Comparison of ENCODE assay signal across 18 mouse cellular contexts in the genomic region with DNA sequence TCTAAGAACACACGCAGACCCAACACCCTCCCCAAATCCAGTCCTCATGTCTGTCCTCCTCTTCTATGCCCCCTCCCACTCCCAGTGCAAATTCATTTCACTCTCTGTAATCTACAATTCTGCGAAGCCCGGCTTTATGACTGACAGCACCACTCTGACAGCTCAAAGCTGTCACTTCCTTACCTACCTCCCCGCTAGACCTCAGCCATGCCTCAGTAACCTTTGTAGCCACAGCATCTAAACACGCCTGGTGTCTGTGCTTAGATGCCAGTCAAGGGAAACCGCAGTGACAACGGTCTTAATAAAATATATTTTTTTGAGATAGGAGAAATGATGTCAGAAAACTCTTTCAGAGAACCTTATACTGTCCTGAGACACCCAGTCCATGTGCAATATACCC.
A peak's percentile ranks its signal among the peaks of the same experiment; 100 is the strongest.
DNase-seq lines count a peak whose midpoint lies in the region; ATAC-seq and TF ChIP-seq lines count a peak whose summit lies in the region.
"Had no signal": no experiment of that assay in that cellular context is flagged by ENCODE, and none has a peak within 500 bp of the region (broad histone marks: within the 10 kb centered on the region; RNA-seq: fewer than 3 reads in every experiment).

No protein-coding gene starts in this region.

- H3K27ac ChIP-seq in heart, embryonic 15.5 days, result 0 out of 2 replicates have a peak overlapping the region, but pooled peaks have one; percentile 11
- no peak overlapping the region for H3K27ac ChIP-seq in heart, embryonic 12.5 days (ENCODE audit: poor library complexity, severe bottlenecking)
- H3K27ac ChIP-seq in MEL (ENCODE audit: control insufficient read depth, low read depth, low read length), result peak overlapping the region; percentile 70
- H3K27ac ChIP-seq in forebrain, embryonic 12.5 days, result peak overlapping the region; percentile 91
- peak overlapping the region; percentile 6; the same call in 1 of the 2 replicates for H3K27ac ChIP-seq in limb, embryonic 13.5 days
- H3K27ac ChIP-seq: embryonic facial prominence, embryonic 15.5 days; gastrocnemius, adult 2 months; heart, adult 2 months; limb, embryonic 12.5 days had no signal

- peaks cover 19% of the 10 kb centered on the region; the same call in 1 of the 2 replicates for H3K36me3 ChIP-seq in heart, embryonic 15.5 days
- H3K36me3 ChIP-seq in heart, embryonic 12.5 days, result peaks cover 44% of the 10 kb centered on the region
- peaks cover 0 to 9% of the 10 kb centered on the region in 2 experiments; a peak in 2 of 4 replicates for H3K36me3 ChIP-seq in MEL (ENCODE audit: control insufficient read depth in 1 of 2, insufficient read depth in 2 of 2, low read length in 2 of 2)
- no peaks in the 10 kb centered on the region for H3K36me3 ChIP-seq in forebrain, embryonic 12.5 days (replicated peaks)
- H3K36me3 ChIP-seq in limb, embryonic 13.5 days, result no peaks in the 10 kb centered on the region
- H3K36me3 ChIP-seq: embryonic facial prominence, embryonic 15.5 days; limb, embryonic 12.5 days had no signal

- H3K27me3 ChIP-seq in heart, embryonic 15.5 days, result no peaks in the 10 kb centered on the region
- H3K27me3 ChIP-seq in heart, embryonic 12.5 days (replicated peaks), result no peaks in the 10 kb centered on the region
- no peaks in the 10 kb centered on the region for H3K27me3 ChIP-seq in MEL (ENCODE audit: control insufficient read depth in 1 of 2, insufficient read depth in 2 of 2, low read length in 2 of 2)
- H3K27me3 ChIP-seq in forebrain, embryonic 12.5 days, result no peaks in the 10 kb centered on the region
- H3K27me3 ChIP-seq in limb, embryonic 13.5 days, result no peaks in the 10 kb centered on the region
- H3K27me3 ChIP-seq: embryonic facial prominence, embryonic 15.5 days; limb, embryonic 12.5 days had no signal

- H3K4me1 ChIP-seq in heart, embryonic 15.5 days (replicated peaks), result peaks cover 11% of the 10 kb centered on the region
- peaks cover 28% of the 10 kb centered on the region for H3K4me1 ChIP-seq in heart, embryonic 12.5 days (replicated peaks)
- peaks cover 4 to 16% of the 10 kb centered on the region in 2 experiments for H3K4me1 ChIP-seq in MEL (ENCODE audit: control insufficient read depth in 1 of 2, insufficient read depth in 2 of 2, low read length in 2 of 2)
- H3K4me1 ChIP-seq in forebrain, embryonic 12.5 days, result peaks cover 30% of the 10 kb centered on the region
- peaks cover 68% of the 10 kb centered on the region for H3K4me1 ChIP-seq in limb, embryonic 13.5 days

- H3K4me3 ChIP-seq in heart, embryonic 15.5 days, result no peak overlapping the region
- H3K4me3 ChIP-seq in heart, embryonic 12.5 days, result no peak overlapping the region
- H3K4me3 ChIP-seq in MEL (ENCODE audit: control insufficient read depth in 1 of 2, insufficient read depth in 1 of 2, low read depth in 2 of 2, low read length in 2 of 2), result peak overlapping the region; percentile 24 to 55
- 0 out of 2 replicates have a peak overlapping the region, but pooled peaks have one; percentile 11 for H3K4me3 ChIP-seq in forebrain, embryonic 12.5 days (replicated peaks)
- no peak overlapping the region for H3K4me3 ChIP-seq in limb, embryonic 13.5 days
- H3K4me3 ChIP-seq: embryonic facial prominence, embryonic 15.5 days; gastrocnemius, adult 2 months; heart, adult 2 months; limb, embryonic 12.5 days had no signal

- no peak for TF ChIP-seq EP300 in MEL (IDR thresholded peaks at IDR 0.05; ENCODE audit: low read depth in 1 of 2, low read length in 2 of 2)

- no peak overlapping the region for H3K4me2 ChIP-seq in heart, embryonic 15.5 days
- H3K4me2 ChIP-seq in heart, embryonic 12.5 days, result no peak overlapping the region
- H3K4me2 ChIP-seq in forebrain, embryonic 12.5 days, result peak overlapping the region; percentile 34
- no peak overlapping the region; the same call in 1 of the 2 replicates for H3K4me2 ChIP-seq in limb, embryonic 13.5 days (replicated peaks)
- H3K4me2 ChIP-seq: embryonic facial prominence, embryonic 15.5 days had no signal

- no peak overlapping the region for H3K9ac ChIP-seq in heart, embryonic 15.5 days
- H3K9ac ChIP-seq in heart, embryonic 12.5 days, result no peak overlapping the region
- H3K9ac ChIP-seq in MEL (ENCODE audit: control insufficient read depth, low read depth, low read length, poor library complexity, severe bottlenecking), result peak overlapping the region; percentile 18
- 0 out of 2 replicates have a peak overlapping the region, but pooled peaks have one; percentile 27 for H3K9ac ChIP-seq in forebrain, embryonic 12.5 days
- H3K9ac ChIP-seq in limb, embryonic 13.5 days, result no peak overlapping the region
- H3K9ac ChIP-seq: embryonic facial prominence, embryonic 15.5 days; limb, embryonic 12.5 days had no signal

- 0 out of 4 replicates have a peak, but pooled peaks of 1 of the 2 experiments have one; percentile 20 for TF ChIP-seq POLR2A in MEL (IDR thresholded peaks at IDR 0.05; ENCODE audit: control insufficient read depth in 1 of 2, insufficient read depth in 1 of 2, low read depth in 1 of 2, low read length in 2 of 2, poor library complexity in 1 of 2)

- ATAC-seq in heart, embryonic 15.5 days (replicated peaks; ENCODE audit: insufficient number of reproducible peaks, insufficient read depth, low FRiP score, low read depth), result no peak
- no peak for ATAC-seq in heart, embryonic 12.5 days (ENCODE audit: insufficient number of reproducible peaks, low FRiP score)
- peak; percentile 0; the same call in 1 of the 2 replicates for ATAC-seq in forebrain, embryonic 12.5 days (ENCODE audit: low FRiP score)
- no peak for ATAC-seq in limb, embryonic 13.5 days (ENCODE audit: low FRiP score, low read depth)
- ATAC-seq: hindbrain, embryonic 16.5 days had no signal

- TF ChIP-seq CTCF in MEL (IDR thresholded peaks at IDR 0.05 in 2 of 3, conservative IDR thresholded peaks at IDR 0.05 in 1 of 3; ENCODE audit: control insufficient read depth in 1 of 3, insufficient read depth in 1 of 3, low read depth in 2 of 3, low read length in 3 of 3, poor library complexity in 1 of 3, severe bottlenecking in 1 of 3), result no peak

- DNase-seq in MEL (ENCODE audit: low read depth, low spot score), result peak; percentile 77
- DNase-seq in gastrocnemius, adult 8-10 months (ENCODE audit: low spot score in 2 of 2), result no peak
- DNase-seq in ovary, postnatal 14 days (ENCODE audit: low spot score), result no peak
- no peak for DNase-seq in adrenal gland, postnatal 36 days
- DNase-seq: adrenal gland, postnatal 25 days; cerebellum, adult 8-10 months; gastrocnemius, adult 2 months; heart, adult 2 months; kidney, adult 2 months; kidney, postnatal 25 days; lung, postnatal 10 days had no signal

- H3K9me3 ChIP-seq in heart, embryonic 15.5 days (replicated peaks), result no peaks in the 10 kb centered on the region
- H3K9me3 ChIP-seq in heart, embryonic 12.5 days (replicated peaks), result no peaks in the 10 kb centered on the region
- H3K9me3 ChIP-seq in MEL (replicated peaks; ENCODE audit: insufficient read depth, low read length), result no peaks in the 10 kb centered on the region
- H3K9me3 ChIP-seq in forebrain, embryonic 12.5 days, result no peaks in the 10 kb centered on the region
- no peaks in the 10 kb centered on the region for H3K9me3 ChIP-seq in limb, embryonic 13.5 days
- H3K9me3 ChIP-seq: embryonic facial prominence, embryonic 15.5 days; limb, embryonic 12.5 days had no signal

- no peak for TF ChIP-seq RAD21 in MEL (IDR thresholded peaks at IDR 0.05; ENCODE audit: low read depth, low read length)

- WGBS in heart, embryonic 15.5 days, result 63% methylated on average over 7 of the region's 7 CpGs
- 67% methylated on average over 7 of the region's 7 CpGs for WGBS in heart, embryonic 12.5 days
- 59% methylated on average over 7 of the region's 7 CpGs for WGBS in forebrain, embryonic 12.5 days
- WGBS in limb, embryonic 13.5 days, result 79% methylated on average over 7 of the region's 7 CpGs

- no peaks in the 10 kb centered on the region for H3K79me2 ChIP-seq in MEL (ENCODE audit: control insufficient read depth, insufficient read depth, low read length, poor library complexity)

TF ChIP-seq in MEL, 35 proteins besides CTCF, POLR2A, EP300 and RAD21:
- TF ChIP-seq E2F4 (IDR thresholded peaks at IDR 0.05; ENCODE audit: borderline replicate concordance, low read depth, low read length) (no peak), ELF1 (IDR thresholded peaks at IDR 0.05; ENCODE audit: low read depth, low read length) (no peak), CHD1 (IDR thresholded peaks at IDR 0.05; ENCODE audit: low read depth, low read length) (no peak), TCF12 (IDR thresholded peaks at IDR 0.05; ENCODE audit: low read depth, low read length) (no peak), KAT2A (conservative IDR thresholded peaks at IDR 0.05; ENCODE audit: low read depth, low read length) (no peak), USF2 (IDR thresholded peaks at IDR 0.05; ENCODE audit: borderline replicate concordance in 1 of 2, insufficient read depth in 1 of 2, low read depth in 1 of 2, low read length in 2 of 2) (no peak), ETS1 (IDR thresholded peaks at IDR 0.05; ENCODE audit: low read depth, low read length) (no peak), TBP (IDR thresholded peaks at IDR 0.05; ENCODE audit: low read depth, low read length) (no peak), USF1 (IDR thresholded peaks at IDR 0.05; ENCODE audit: low read depth, low read length) (no peak), MAX (IDR thresholded peaks at IDR 0.05; ENCODE audit: low read length) (no peak), MEF2A (IDR thresholded peaks at IDR 0.05; ENCODE audit: extremely low read depth, insufficient replicate concordance, low read depth, low read length, poor library complexity, severe bottlenecking) (no peak), SIN3A (IDR thresholded peaks at IDR 0.05; ENCODE audit: low read length) (no peak), UBTF (IDR thresholded peaks at IDR 0.05; ENCODE audit: borderline replicate concordance, insufficient read depth, low read depth, low read length) (no peak), JUND (IDR thresholded peaks at IDR 0.05; ENCODE audit: low read depth, low read length) (no peak), RCOR1 (IDR thresholded peaks at IDR 0.05; ENCODE audit: low read depth, low read length) (no peak), ZKSCAN1 (IDR thresholded peaks at IDR 0.05; ENCODE audit: low read depth, low read length) (no peak), MYB (IDR thresholded peaks at IDR 0.05; ENCODE audit: low read depth, low read length) (no peak), MYC (IDR thresholded peaks at IDR 0.05; ENCODE audit: low read depth, low read length) (no peak), MXI1 (IDR thresholded peaks at IDR 0.05; ENCODE audit: low read depth, low read length) (no peak)

Comparison
In these comparisons a context has a peak if more than half of its experiments do, and no peak if none do; other contexts are left out.
1. H3K4me3 ChIP-seq: peak in MEL (2 of 2) and forebrain, embryonic 12.5 days (single experiment); none in heart, embryonic 15.5 days (single experiment), heart, embryonic 12.5 days (single experiment) and limb, embryonic 13.5 days (single experiment).
2. H3K9ac ChIP-seq: peak in MEL (single experiment) and forebrain, embryonic 12.5 days (single experiment); none in heart, embryonic 15.5 days (single experiment), heart, embryonic 12.5 days (single experiment) and limb, embryonic 13.5 days (single experiment).